In the genomic region with DNA sequence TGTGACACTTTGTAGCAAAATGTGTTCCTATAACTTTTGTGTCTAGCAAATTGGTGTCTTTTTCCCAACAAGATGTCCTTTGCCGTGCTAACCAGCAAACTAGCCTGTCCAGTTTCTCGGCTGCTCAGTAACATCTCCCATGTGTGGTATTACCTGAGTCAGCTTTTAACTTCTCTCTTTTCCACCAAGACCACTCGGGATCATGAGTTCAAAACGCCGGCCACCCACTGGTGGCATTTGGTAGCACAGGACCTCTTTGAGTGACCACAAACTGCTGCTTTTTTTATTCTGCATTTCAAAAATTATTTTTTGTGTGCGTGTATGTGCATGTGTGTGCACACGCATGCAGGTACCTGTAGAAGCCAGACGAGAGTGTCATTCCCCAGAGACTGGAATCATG, we compare ENCODE assay signal across 15 mouse cellular contexts. TPM values are rescaled to one million over a fixed set of nuclear protein-coding genes. Genes with fewer than 3 reads are reported as not detected.
DNase-seq lines count a peak whose midpoint lies in the region; ATAC-seq and TF ChIP-seq lines count a peak whose summit lies in the region.
"Had no signal": no experiment of that assay in that cellular context is flagged by ENCODE, and none has a peak within 500 bp of the region (broad histone marks: within the 10 kb centered on the region; RNA-seq: fewer than 3 reads in every experiment).

No protein-coding gene starts in this region.

- no peaks in the 10 kb centered on the region for H3K4me1 ChIP-seq in embryonic facial prominence, embryonic 11.5 days (ENCODE audit: control insufficient read depth, insufficient read depth, low read length)
- no peaks in the 10 kb centered on the region for H3K4me1 ChIP-seq in embryonic facial prominence, embryonic 10.5 days
- H3K4me1 ChIP-seq in kidney, postnatal 0 days (replicated peaks; ENCODE audit: insufficient read depth, low read length): no peaks in the 10 kb centered on the region
- no peaks in the 10 kb centered on the region for H3K4me1 ChIP-seq in kidney, embryonic 16.5 days (ENCODE audit: insufficient read depth, low read length)
- H3K4me1 ChIP-seq in midbrain, embryonic 11.5 days (ENCODE audit: control insufficient read depth, insufficient read depth, low read length): peaks cover 3% of the 10 kb centered on the region; the same call in 1 of the 2 replicates
- H3K4me1 ChIP-seq in midbrain, embryonic 15.5 days: no peaks in the 10 kb centered on the region
- H3K4me1 ChIP-seq: embryonic facial prominence, embryonic 13.5 days had no signal

- no peak overlapping the region for H3K9ac ChIP-seq in embryonic facial prominence, embryonic 11.5 days (replicated peaks; ENCODE audit: low read length)
- no peak overlapping the region for H3K9ac ChIP-seq in kidney, postnatal 0 days (ENCODE audit: low read depth, low read length)
- no peak overlapping the region for H3K9ac ChIP-seq in kidney, embryonic 16.5 days (replicated peaks; ENCODE audit: low read length)
- H3K9ac ChIP-seq in midbrain, embryonic 11.5 days (ENCODE audit: low read length): no peak overlapping the region
- no peak overlapping the region for H3K9ac ChIP-seq in midbrain, embryonic 15.5 days
- H3K9ac ChIP-seq: embryonic facial prominence, embryonic 13.5 days had no signal

- peaks cover 5% of the 10 kb centered on the region for H3K36me3 ChIP-seq in embryonic facial prominence, embryonic 11.5 days (replicated peaks; ENCODE audit: control insufficient read depth, insufficient read depth, low read depth, low read length)
- peaks cover 94% of the 10 kb centered on the region for H3K36me3 ChIP-seq in embryonic facial prominence, embryonic 10.5 days (replicated peaks)
- peaks cover 12% of the 10 kb centered on the region; the same call in 1 of the 2 replicates for H3K36me3 ChIP-seq in kidney, postnatal 0 days (ENCODE audit: insufficient read depth, low read length)
- H3K36me3 ChIP-seq in kidney, embryonic 16.5 days (ENCODE audit: insufficient read depth, low read length): peaks cover 8% of the 10 kb centered on the region; the same call in 1 of the 2 replicates
- H3K36me3 ChIP-seq in midbrain, embryonic 11.5 days (ENCODE audit: control insufficient read depth, insufficient read depth, low read length): no peaks in the 10 kb centered on the region
- H3K36me3 ChIP-seq in midbrain, embryonic 15.5 days (replicated peaks): no peaks in the 10 kb centered on the region

- no peak overlapping the region for H3K4me2 ChIP-seq in embryonic facial prominence, embryonic 11.5 days (ENCODE audit: low read depth, low read length)
- no peak overlapping the region for H3K4me2 ChIP-seq in kidney, postnatal 0 days (ENCODE audit: low read length)
- no peak overlapping the region for H3K4me2 ChIP-seq in kidney, embryonic 16.5 days (replicated peaks; ENCODE audit: low read depth, low read length)
- H3K4me2 ChIP-seq in midbrain, embryonic 11.5 days: no peak overlapping the region
- H3K4me2 ChIP-seq in midbrain, embryonic 15.5 days: no peak overlapping the region
- H3K4me2 ChIP-seq: embryonic facial prominence, embryonic 13.5 days had no signal

- TF ChIP-seq CTCF in kidney, postnatal 0 days (IDR thresholded peaks at IDR 0.05; ENCODE audit: low read depth): peak; percentile 50; the same call in 1 of the 2 replicates

- H3K4me3 ChIP-seq in embryonic facial prominence, embryonic 11.5 days (ENCODE audit: low read depth, low read length): no peak overlapping the region
- H3K4me3 ChIP-seq in embryonic facial prominence, embryonic 10.5 days: no peak overlapping the region
- H3K4me3 ChIP-seq in kidney, postnatal 0 days (replicated peaks; ENCODE audit: low read depth, low read length): no peak overlapping the region
- no peak overlapping the region for H3K4me3 ChIP-seq in kidney, embryonic 16.5 days (ENCODE audit: low read length)
- H3K4me3 ChIP-seq in midbrain, embryonic 11.5 days (ENCODE audit: low read depth, low read length): no peak overlapping the region
- no peak overlapping the region for H3K4me3 ChIP-seq in midbrain, embryonic 15.5 days
- H3K4me3 ChIP-seq: embryonic facial prominence, embryonic 13.5 days had no signal

- WGBS in embryonic facial prominence, embryonic 11.5 days: 86% methylated on average over 8 of the region's 8 CpGs
- 85% methylated on average over 8 of the region's 8 CpGs for WGBS in embryonic facial prominence, embryonic 10.5 days
- WGBS in kidney, postnatal 0 days: 89% methylated on average over 8 of the region's 8 CpGs
- 87% methylated on average over 8 of the region's 8 CpGs for WGBS in kidney, embryonic 16.5 days
- WGBS in midbrain, embryonic 11.5 days: 91% methylated on average over 8 of the region's 8 CpGs
- 87% methylated on average over 8 of the region's 8 CpGs for WGBS in midbrain, embryonic 15.5 days

- H3K27ac ChIP-seq in embryonic facial prominence, embryonic 11.5 days (replicated peaks; ENCODE audit: low read depth, low read length): no peak overlapping the region
- no peak overlapping the region for H3K27ac ChIP-seq in embryonic facial prominence, embryonic 10.5 days (replicated peaks)
- no peak overlapping the region for H3K27ac ChIP-seq in kidney, postnatal 0 days
- no peak overlapping the region for H3K27ac ChIP-seq in kidney, embryonic 16.5 days (ENCODE audit: low read length)
- no peak overlapping the region for H3K27ac ChIP-seq in midbrain, embryonic 11.5 days (ENCODE audit: low read depth, low read length)
- H3K27ac ChIP-seq in midbrain, embryonic 15.5 days: no peak overlapping the region
- H3K27ac ChIP-seq: embryonic facial prominence, embryonic 13.5 days had no signal

- no peaks in the 10 kb centered on the region for H3K9me3 ChIP-seq in embryonic facial prominence, embryonic 11.5 days (replicated peaks; ENCODE audit: control insufficient read depth, low read length)
- no peaks in the 10 kb centered on the region for H3K9me3 ChIP-seq in embryonic facial prominence, embryonic 10.5 days
- H3K9me3 ChIP-seq in kidney, postnatal 0 days (replicated peaks; ENCODE audit: low read length): no peaks in the 10 kb centered on the region
- H3K9me3 ChIP-seq in kidney, embryonic 16.5 days (ENCODE audit: low read length): no peaks in the 10 kb centered on the region
- no peaks in the 10 kb centered on the region for H3K9me3 ChIP-seq in midbrain, embryonic 11.5 days (ENCODE audit: control insufficient read depth, low read length)
- no peaks in the 10 kb centered on the region for H3K9me3 ChIP-seq in midbrain, embryonic 15.5 days
- H3K9me3 ChIP-seq: embryonic facial prominence, embryonic 13.5 days had no signal

- peak; percentile 33 for DNase-seq in embryonic facial prominence, embryonic 11.5 days (ENCODE audit: low spot score)
- no peak for DNase-seq in embryonic facial prominence, embryonic 10.5 days (ENCODE audit: low spot score)
- no peak for DNase-seq in kidney, postnatal 0 days (ENCODE audit: low spot score)
- DNase-seq in midbrain, embryonic 11.5 days (ENCODE audit: low spot score, missing footprints): peak; percentile 88
- no peak for DNase-seq in left cerebral cortex, postnatal 10 days (ENCODE audit: extremely low spot score in 1 of 2, low spot score in 2 of 2)
- DNase-seq: cerebellum, adult 9-11 months; gastrocnemius, postnatal 36 days; lung, postnatal 36 days; thymus, postnatal 25 days had no signal

- no peaks in the 10 kb centered on the region for H3K27me3 ChIP-seq in embryonic facial prominence, embryonic 11.5 days (ENCODE audit: control insufficient read depth, insufficient read depth, low read length)
- no peaks in the 10 kb centered on the region for H3K27me3 ChIP-seq in embryonic facial prominence, embryonic 10.5 days (replicated peaks; ENCODE audit: low read depth, poor library complexity, severe bottlenecking)
- no peaks in the 10 kb centered on the region for H3K27me3 ChIP-seq in kidney, postnatal 0 days (ENCODE audit: insufficient read depth, low read length)
- no peaks in the 10 kb centered on the region for H3K27me3 ChIP-seq in kidney, embryonic 16.5 days (ENCODE audit: insufficient read depth, low read length)
- H3K27me3 ChIP-seq in midbrain, embryonic 11.5 days (ENCODE audit: control insufficient read depth, insufficient read depth, low read length): no peaks in the 10 kb centered on the region; the same call in none of the 2 replicates
- no peaks in the 10 kb centered on the region for H3K27me3 ChIP-seq in midbrain, embryonic 15.5 days (replicated peaks)
- H3K27me3 ChIP-seq: embryonic facial prominence, embryonic 13.5 days had no signal

- no peak for ATAC-seq in embryonic facial prominence, embryonic 11.5 days (replicated peaks; ENCODE audit: insufficient number of reproducible peaks, low FRiP score, low TSS enrichment, low read depth)
- no peak for ATAC-seq in kidney, postnatal 0 days (replicated peaks; ENCODE audit: low FRiP score, low read depth)
- no peak for ATAC-seq in kidney, embryonic 16.5 days (ENCODE audit: low FRiP score, low TSS enrichment)
- ATAC-seq in midbrain, embryonic 11.5 days (ENCODE audit: low FRiP score): no peak
- no peak for ATAC-seq in midbrain, embryonic 15.5 days (replicated peaks)
- ATAC-seq in megakaryocyte, adult 5-6 weeks (ENCODE audit: poor library complexity, severe bottlenecking): 0 out of 2 replicates have a peak, but pooled peaks have one; percentile 38
- ATAC-seq: forebrain, embryonic 14.5 days; inflammation-experienced regulatory T-cells, adult 6 months had no signal

- intact Hi-C loops in left cerebral cortex, postnatal 10 days (cut with DNase I): no loop called here

RNA-seq across cellular contexts. Expression of gene Actr10, which starts 39.2 kb away (rescaled TPM):
- 282 and 305 TPM in 2 replicates for polyA plus RNA-seq in embryonic facial prominence, embryonic 11.5 days (2014; fragmentation: Nextera tagmentation; extraction: Ambion mirVana)
- polyA plus RNA-seq in embryonic facial prominence, embryonic 10.5 days (2016; fragmentation: Nextera tagmentation; extraction: Ambion mirVana): 223 and 229 TPM in 2 replicates
- 269 and 280 TPM in 2 replicates for polyA plus RNA-seq in kidney, postnatal 0 days (2015; fragmentation: Nextera tagmentation; extraction: Ambion mirVana)
- 231 and 240 TPM in 2 replicates for polyA plus RNA-seq in kidney, embryonic 16.5 days (2015; fragmentation: Nextera tagmentation; extraction: Ambion mirVana)
- 275 and 291 TPM in 2 replicates for polyA plus RNA-seq in midbrain, embryonic 11.5 days (2014; fragmentation: Nextera tagmentation; extraction: Ambion mirVana)
- polyA plus RNA-seq in midbrain, embryonic 15.5 days (2015; fragmentation: Nextera tagmentation; extraction: Ambion mirVana): 180 and 195 TPM in 2 replicates
- 109 and 153 TPM in 2 replicates for total RNA-seq in megakaryocyte, adult 5-6 weeks (2015)
- total RNA-seq in megakaryocyte, adult 5-6 weeks (2017): 54.0 and 81.4 TPM in 2 replicates
- total RNA-seq in left cerebral cortex, postnatal 10 days (2021): 100 to 1,000 TPM; 184 to 195 TPM

Comparison
In these comparisons a context has a peak if more than half of its experiments do, and no peak if none do; other contexts are left out.
1. DNase-seq: peak in embryonic facial prominence, embryonic 11.5 days (single experiment) and midbrain, embryonic 11.5 days (single experiment); none in embryonic facial prominence, embryonic 10.5 days (single experiment), kidney, postnatal 0 days (single experiment) and left cerebral cortex, postnatal 10 days (0 of 2).